Comparison of ENCODE assay signal across 17 mouse cellular contexts in genomic region chr10:122696335-122696734, GRCm38 (mm10). TPM values are rescaled to one million over a fixed set of nuclear protein-coding genes. Genes with fewer than 3 reads are reported as not detected.
DNase-seq lines count a peak whose midpoint lies in the region; ATAC-seq and TF ChIP-seq lines count a peak whose summit lies in the region.
"Had no signal": no experiment of that assay in that cellular context is flagged by ENCODE, and none has a peak within 500 bp of the region (broad histone marks: within the 10 kb centered on the region; RNA-seq: fewer than 3 reads in every experiment).

No protein-coding gene starts in this region.

- TF ChIP-seq POLR2A in small intestine, adult 2 months (IDR thresholded peaks at IDR 0.05; ENCODE audit: low read depth, low read length) = no peak

- H3K4me1 ChIP-seq in intestine, embryonic 16.5 days (ENCODE audit: control insufficient read depth, insufficient read depth, low read length) = peaks cover 7% of the 10 kb centered on the region; the same call in 1 of the 2 replicates
- H3K4me1 ChIP-seq in small intestine, adult 2 months (ENCODE audit: control insufficient read depth, insufficient read depth, insufficient read length, low read length) = peaks cover 19% of the 10 kb centered on the region
- H3K4me1 ChIP-seq in forebrain, embryonic 14.5 days (ENCODE audit: control insufficient read depth, insufficient read depth, low read length) = no peaks in the 10 kb centered on the region; the same call in 1 of the 2 replicates
- H3K4me1 ChIP-seq: embryonic facial prominence, embryonic 12.5 days had no signal

- no peak for TF ChIP-seq CTCF in small intestine, adult 2 months (IDR thresholded peaks at IDR 0.05; ENCODE audit: extremely low read depth, insufficient read length, insufficient replicate concordance, low read depth, low read length)

- peak; percentile 93 for ATAC-seq in intestine, embryonic 16.5 days
- ATAC-seq in forebrain, embryonic 14.5 days = no peak
- ATAC-seq: forebrain, embryonic 13.5 days; forebrain, embryonic 16.5 days had no signal

- H3K4me3 ChIP-seq in intestine, embryonic 16.5 days (ENCODE audit: low read length) = no peak overlapping the region
- H3K4me3 ChIP-seq in small intestine, adult 2 months (ENCODE audit: low read depth, low read length) = no peak overlapping the region
- no peak overlapping the region for H3K4me3 ChIP-seq in forebrain, embryonic 14.5 days (ENCODE audit: low read depth, low read length)
- H3K4me3 ChIP-seq: embryonic facial prominence, embryonic 10.5 days; embryonic facial prominence, embryonic 12.5 days; forebrain, embryonic 13.5 days had no signal

- H3K27me3 ChIP-seq in intestine, embryonic 16.5 days (replicated peaks; ENCODE audit: control insufficient read depth, insufficient read depth, low read length) = no peaks in the 10 kb centered on the region
- H3K27me3 ChIP-seq in small intestine, adult 2 months (ENCODE audit: control insufficient read depth, insufficient read depth, low read length) = no peaks in the 10 kb centered on the region
- no peaks in the 10 kb centered on the region for H3K27me3 ChIP-seq in forebrain, embryonic 14.5 days (replicated peaks; ENCODE audit: control insufficient read depth, insufficient read depth, low read length)
- H3K27me3 ChIP-seq: embryonic facial prominence, embryonic 12.5 days; forebrain, embryonic 13.5 days had no signal

- no peak overlapping the region for H3K4me2 ChIP-seq in intestine, embryonic 16.5 days (ENCODE audit: low read depth, low read length)
- no peak overlapping the region for H3K4me2 ChIP-seq in forebrain, embryonic 14.5 days (ENCODE audit: low read length)
- H3K4me2 ChIP-seq: embryonic facial prominence, embryonic 12.5 days; forebrain, embryonic 13.5 days had no signal

- peak; percentile 24 for DNase-seq in A20 (ENCODE audit: low read depth, low spot score)
- DNase-seq in layer of hippocampus, postnatal 25 days (ENCODE audit: extremely low spot score in 1 of 2, low spot score in 1 of 2) = no peak
- no peak for DNase-seq in forebrain, embryonic 14.5 days (ENCODE audit: low spot score)
- DNase-seq: adrenal gland, adult 2 months; adrenal gland, postnatal 10 days; adrenal gland, postnatal 36 days; cerebellum, adult 11-12 months; cerebellum, adult 2 months; cerebellum, adult 9-10 months; cerebellum, postnatal 10 days; cerebellum, postnatal 25 days had no signal

- WGBS in intestine, embryonic 16.5 days = 79% methylated on average over 1 of the region's 1 CpGs
- WGBS in small intestine, adult 2 months = 45% methylated on average over 1 of the region's 1 CpGs
- 95% methylated on average over 1 of the region's 1 CpGs for WGBS in forebrain, embryonic 14.5 days

- H3K9me3 ChIP-seq in intestine, embryonic 16.5 days (ENCODE audit: control insufficient read depth, low read length) = no peaks in the 10 kb centered on the region
- no peaks in the 10 kb centered on the region for H3K9me3 ChIP-seq in forebrain, embryonic 14.5 days (replicated peaks; ENCODE audit: control insufficient read depth, low read length)
- H3K9me3 ChIP-seq: embryonic facial prominence, embryonic 12.5 days; forebrain, embryonic 13.5 days had no signal

- H3K9ac ChIP-seq in intestine, embryonic 16.5 days (ENCODE audit: low read depth, low read length) = no peak overlapping the region
- H3K9ac ChIP-seq in forebrain, embryonic 14.5 days (ENCODE audit: low read length) = no peak overlapping the region
- H3K9ac ChIP-seq: embryonic facial prominence, embryonic 12.5 days; forebrain, embryonic 13.5 days had no signal

- H3K27ac ChIP-seq in intestine, embryonic 16.5 days (ENCODE audit: low read length) = no peak overlapping the region; the same call in 1 of the 2 replicates
- peak overlapping the region; percentile 60; the same call in 1 of the 2 replicates for H3K27ac ChIP-seq in small intestine, adult 2 months (ENCODE audit: insufficient read depth, low read depth, low read length)
- H3K27ac ChIP-seq in forebrain, embryonic 14.5 days (ENCODE audit: low read depth, low read length) = no peak overlapping the region
- H3K27ac ChIP-seq: embryonic facial prominence, embryonic 10.5 days; embryonic facial prominence, embryonic 12.5 days; forebrain, embryonic 13.5 days had no signal

- no peaks in the 10 kb centered on the region for H3K36me3 ChIP-seq in intestine, embryonic 16.5 days (ENCODE audit: control insufficient read depth, insufficient read depth, low read length)
- peaks cover 3% of the 10 kb centered on the region for H3K36me3 ChIP-seq in small intestine, adult 2 months (ENCODE audit: control insufficient read depth, insufficient read depth, low read length)
- H3K36me3 ChIP-seq in forebrain, embryonic 14.5 days (ENCODE audit: control insufficient read depth, insufficient read depth, low read length) = no peaks in the 10 kb centered on the region
- H3K36me3 ChIP-seq: embryonic facial prominence, embryonic 10.5 days; embryonic facial prominence, embryonic 12.5 days had no signal

RNA-seq across cellular contexts. Expression of gene Ppm1h, which starts 17.8 kb away (rescaled TPM):
- 14.8 and 16.2 TPM in 2 replicates for polyA plus RNA-seq in intestine, embryonic 16.5 days (2015; fragmentation: Nextera tagmentation; extraction: Ambion mirVana)
- 14.5 and 14.7 TPM in 2 replicates for polyA plus RNA-seq in small intestine, adult 2 months (2012; rRNA removed)
- total RNA-seq in layer of hippocampus, postnatal 25 days (2021) = 10 to 100 TPM; 78.2 to 78.5 TPM
- polyA plus RNA-seq in forebrain, embryonic 14.5 days (2014; fragmentation: Nextera tagmentation; extraction: Ambion mirVana) = 8.8 and 11.2 TPM in 2 replicates
